Mouse (Mus musculus): Measurements from ENCODE around the gene Cmtm4. TPM values are rescaled to one million over a fixed set of nuclear protein-coding genes. Genes with fewer than 3 reads are reported as not detected.
"Not testable (repeated sequence)": the region's sequence is repeated elsewhere in the genome, so short reads cannot be mapped to it uniquely, and the experiment has no call there.

The Cmtm4 gene
- total and polyA plus RNA-seq, 3 experiments, result 0.05 TPM; not detected in 2

DNA sequence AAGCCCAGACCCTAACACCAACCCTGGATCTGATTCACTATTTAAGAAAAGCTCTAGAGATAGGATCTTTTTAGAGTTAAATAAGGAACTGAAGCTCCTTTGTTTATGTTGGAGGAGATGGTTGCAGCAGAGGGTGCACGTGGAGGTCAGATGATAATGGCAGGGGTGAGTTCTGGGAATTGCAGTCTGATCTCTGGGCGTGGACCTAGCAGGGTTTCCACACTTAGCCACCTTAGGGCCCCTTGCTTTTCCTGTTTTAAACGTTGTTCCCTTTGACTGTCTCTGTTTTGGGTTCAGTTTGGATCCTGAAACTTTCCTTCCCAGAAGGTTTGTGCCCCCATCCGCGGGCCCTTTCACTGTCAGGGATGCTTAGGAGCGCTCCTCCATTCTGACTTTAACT is 87.3 kb downstream of the Cmtm4 start:
- H3K36me3 ChIP-seq (replicated peaks); H3K27me3 ChIP-seq (ENCODE audit: insufficient read depth, low read length); H3K9me3 ChIP-seq (replicated peaks); H3K4me3 ChIP-seq (ENCODE audit: low read depth, low read length); DNase-seq (ENCODE audit: low spot score); ATAC-seq (ENCODE audit: extremely low read depth, insufficient number of reproducible peaks, low FRiP score, poor library complexity, severe bottlenecking); H3K4me1 ChIP-seq (ENCODE audit: insufficient read depth, low read depth, low read length): not testable (repeated sequence)

DNA sequence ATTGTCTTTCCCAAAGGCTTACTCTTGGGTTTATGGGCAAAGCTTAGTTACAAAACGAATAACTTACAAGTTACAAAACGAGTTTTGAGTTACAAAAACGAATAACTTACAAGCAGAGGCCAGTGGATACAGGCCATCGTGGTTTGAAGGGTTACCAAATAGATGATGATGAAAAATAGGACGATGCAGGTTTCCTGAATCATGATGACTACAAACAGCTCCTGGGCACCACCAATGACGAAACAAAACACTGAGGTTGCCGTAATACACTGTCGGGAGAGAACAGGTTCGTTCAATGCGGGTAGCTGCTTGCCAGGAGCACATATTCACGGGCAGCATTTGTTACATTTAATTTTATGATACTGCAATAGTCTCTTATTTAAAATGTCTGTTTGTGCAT is 90.6 kb downstream of the Cmtm4 start:
- Histone ChIP-seq H3K4me3 (ENCODE audit: low read depth, low read length) (no peak overlapping the region), H3K36me3 (replicated peaks) (no peaks in the 10 kb centered on the region), H3K9me3 (replicated peaks) (peaks cover 5% of the 10 kb centered on the region), H3K27me3 (ENCODE audit: insufficient read depth, low read length) (no peaks in the 10 kb centered on the region), H3K4me1 (ENCODE audit: insufficient read depth, low read depth, low read length) (no peaks in the 10 kb centered on the region)
- no peak for ATAC-seq (ENCODE audit: extremely low read depth, insufficient number of reproducible peaks, low FRiP score, poor library complexity, severe bottlenecking)
- no peak for TF ChIP-seq POLR2AphosphoS5 (IDR thresholded peaks at IDR 0.05; ENCODE audit: insufficient replicate concordance, low read depth, low read length)
- no peak for TF ChIP-seq GATA2 (IDR thresholded peaks at IDR 0.05; ENCODE audit: borderline replicate concordance, low read depth, low read length)
- no peak for TF ChIP-seq TAL1 (conservative IDR thresholded peaks at IDR 0.05; ENCODE audit: low read depth, low read length)
- no peak for TF ChIP-seq CTCF (IDR thresholded peaks at IDR 0.05; ENCODE audit: low read depth, low read length)
- DNase-seq (ENCODE audit: low spot score), result no peak

DNA sequence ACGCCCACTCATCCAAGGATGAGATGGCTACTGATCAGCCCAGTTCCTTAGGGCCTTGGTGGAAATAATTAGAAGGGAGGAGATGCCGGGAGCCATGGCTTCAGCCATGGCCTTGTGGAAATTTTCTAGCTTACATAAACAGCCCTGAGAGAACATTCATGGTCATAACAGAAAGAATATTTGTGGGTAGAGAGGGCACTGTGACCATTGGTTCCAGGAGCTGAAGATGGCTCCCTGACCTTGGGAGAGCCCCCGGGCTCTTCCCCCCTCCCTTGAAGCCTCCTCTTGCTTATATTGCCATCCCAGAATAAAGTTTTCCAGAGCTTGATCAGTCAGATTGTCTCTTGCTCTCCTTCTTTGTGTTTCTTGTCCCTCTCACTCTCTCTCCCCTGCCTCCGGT is 93.1 kb downstream of the Cmtm4 start:
- H3K4me1 ChIP-seq (ENCODE audit: insufficient read depth, low read depth, low read length), result not testable (repeated sequence)

DNA sequence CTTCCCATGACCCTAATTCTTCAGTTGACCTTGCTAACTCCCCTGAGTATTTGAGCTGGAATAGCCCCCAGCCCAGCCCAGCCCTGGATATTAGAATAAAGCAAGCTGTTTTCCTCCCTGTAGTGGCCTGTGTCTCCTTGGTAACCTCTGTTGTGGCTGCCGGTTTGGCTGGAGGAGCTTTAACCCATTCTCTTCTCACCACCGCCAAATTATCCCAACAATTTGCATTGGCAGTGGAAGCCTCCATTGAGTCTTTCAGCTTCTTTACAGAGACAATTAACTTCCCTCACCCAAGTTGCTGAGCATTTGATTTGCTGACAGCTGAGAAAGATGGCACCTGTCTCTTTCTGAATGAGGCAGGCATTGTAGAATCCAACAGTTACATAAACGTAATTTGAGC is 94.0 kb downstream of the Cmtm4 start:
- DNase-seq (ENCODE audit: low spot score); H3K4me3 ChIP-seq (ENCODE audit: low read depth, low read length); ATAC-seq (ENCODE audit: extremely low read depth, insufficient number of reproducible peaks, low FRiP score, poor library complexity, severe bottlenecking); H3K4me1 ChIP-seq (ENCODE audit: insufficient read depth, low read depth, low read length); H3K9me3 ChIP-seq (replicated peaks); H3K36me3 ChIP-seq (replicated peaks); H3K27me3 ChIP-seq (ENCODE audit: insufficient read depth, low read length): not testable (repeated sequence)

More for the DNA sequence above, 93.1 kb downstream of the Cmtm4 start:
- not testable (repeated sequence) for H3K4me3 ChIP-seq (ENCODE audit: low read depth, low read length); H3K9me3 ChIP-seq (replicated peaks); H3K27me3 ChIP-seq (ENCODE audit: insufficient read depth, low read length); H3K36me3 ChIP-seq (replicated peaks); DNase-seq (ENCODE audit: low spot score); ATAC-seq (ENCODE audit: extremely low read depth, insufficient number of reproducible peaks, low FRiP score, poor library complexity, severe bottlenecking)

Other genes with a start within 250 kb of the Cmtm4 start
- not detected in 2 replicates for gene Bean1, start 225.4 kb downstream of the Cmtm4 start, total RNA-seq (2014; fragmentation: Nextera tagmentation)
- not detected in 2 replicates for gene Bean1, start 225.4 kb downstream of the Cmtm4 start, total RNA-seq (2017)
- gene Bean1, start 225.4 kb downstream of the Cmtm4 start, polyA plus RNA-seq (2012), result not detected in 2 replicates
- gene Tk2, start 147.2 kb downstream of the Cmtm4 start, total RNA-seq (2014; fragmentation: Nextera tagmentation), result 47.8 and 63.3 TPM in 2 replicates
- gene Tk2, start 147.2 kb downstream of the Cmtm4 start, total RNA-seq (2017), result 47.0 and 50.4 TPM in 2 replicates
- 46.8 and 47.1 TPM in 2 replicates for gene Tk2, start 147.2 kb downstream of the Cmtm4 start, polyA plus RNA-seq (2012)
- 27.3 and 54.0 TPM in 2 replicates for gene Cklf, start 144.9 kb downstream of the Cmtm4 start, total RNA-seq (2014; fragmentation: Nextera tagmentation)
- 67.7 and 79.1 TPM in 2 replicates for gene Cklf, start 144.9 kb downstream of the Cmtm4 start, total RNA-seq (2017)
- 2.6 and 5.2 TPM in 2 replicates for gene Cklf, start 144.9 kb downstream of the Cmtm4 start, polyA plus RNA-seq (2012)
- 1.7 TPM in 1 of 2 replicates, not detected in the other for gene Cmtm2a, start 102.6 kb downstream of the Cmtm4 start, total RNA-seq (2014; fragmentation: Nextera tagmentation)
- not detected in 2 replicates for gene Cmtm2a, start 102.6 kb downstream of the Cmtm4 start, total RNA-seq (2017)
- not detected in 2 replicates for gene Cmtm2a, start 102.6 kb downstream of the Cmtm4 start, polyA plus RNA-seq (2012)
- not detected in 2 replicates for gene Gm45711, start 85.7 kb downstream of the Cmtm4 start, total RNA-seq (2014; fragmentation: Nextera tagmentation)
- gene Gm45711, start 85.7 kb downstream of the Cmtm4 start, total RNA-seq (2017), result not detected in 2 replicates
- not detected in 2 replicates for gene Gm45711, start 85.7 kb downstream of the Cmtm4 start, polyA plus RNA-seq (2012)
- gene Cmtm1, start 85.7 kb downstream of the Cmtm4 start, total RNA-seq (2014; fragmentation: Nextera tagmentation), result not detected in 2 replicates
- gene Cmtm1, start 85.7 kb downstream of the Cmtm4 start, total RNA-seq (2017), result 0.06 and 0.33 TPM in 2 replicates
- not detected in 2 replicates for gene Cmtm1, start 85.7 kb downstream of the Cmtm4 start, polyA plus RNA-seq (2012)
- not detected in 2 replicates for gene Gm11020, start 74.2 kb downstream of the Cmtm4 start, total RNA-seq (2014; fragmentation: Nextera tagmentation)
- not detected in 2 replicates for gene Gm11020, start 74.2 kb downstream of the Cmtm4 start, total RNA-seq (2017)
- not detected in 2 replicates for gene Gm11020, start 74.2 kb downstream of the Cmtm4 start, polyA plus RNA-seq (2012)
- not detected in 2 replicates for gene Cmtm2b, start 73.6 kb downstream of the Cmtm4 start, total RNA-seq (2014; fragmentation: Nextera tagmentation)
- not detected in 2 replicates for gene Cmtm2b, start 73.6 kb downstream of the Cmtm4 start, total RNA-seq (2017)
- not detected in 2 replicates for gene Cmtm2b, start 73.6 kb downstream of the Cmtm4 start, polyA plus RNA-seq (2012)
- not detected in 2 replicates for gene Cmtm3, start 56.4 kb downstream of the Cmtm4 start, total RNA-seq (2014; fragmentation: Nextera tagmentation)
- 0.58 and 1.3 TPM in 2 replicates for gene Cmtm3, start 56.4 kb downstream of the Cmtm4 start, total RNA-seq (2017)
- gene Cmtm3, start 56.4 kb downstream of the Cmtm4 start, polyA plus RNA-seq (2012), result 0.36 and 0.90 TPM in 2 replicates
- 28.9 and 32.1 TPM in 2 replicates for gene Dync1li2, start 47.2 kb upstream of the Cmtm4 start, total RNA-seq (2014; fragmentation: Nextera tagmentation)
- gene Dync1li2, start 47.2 kb upstream of the Cmtm4 start, total RNA-seq (2017), result 43.6 and 52.5 TPM in 2 replicates
- 13.9 and 14.8 TPM in 2 replicates for gene Dync1li2, start 47.2 kb upstream of the Cmtm4 start, polyA plus RNA-seq (2012)
- gene Terb1, start 114.1 kb upstream of the Cmtm4 start, total RNA-seq (2014; fragmentation: Nextera tagmentation), result not detected in 2 replicates
- not detected in 2 replicates for gene Terb1, start 114.1 kb upstream of the Cmtm4 start, total RNA-seq (2017)
- not detected in 2 replicates for gene Terb1, start 114.1 kb upstream of the Cmtm4 start, polyA plus RNA-seq (2012)
- gene Nae1, start 138.8 kb upstream of the Cmtm4 start, total RNA-seq (2014; fragmentation: Nextera tagmentation), result 63.1 and 90.0 TPM in 2 replicates
- 105 and 120 TPM in 2 replicates for gene Nae1, start 138.8 kb upstream of the Cmtm4 start, total RNA-seq (2017)
- 4.7 and 6.4 TPM in 2 replicates for gene Nae1, start 138.8 kb upstream of the Cmtm4 start, polyA plus RNA-seq (2012)
- gene Car7, start 138.9 kb upstream of the Cmtm4 start, total RNA-seq (2014; fragmentation: Nextera tagmentation), result 3.4 and 3.8 TPM in 2 replicates
- 0.76 and 0.99 TPM in 2 replicates for gene Car7, start 138.9 kb upstream of the Cmtm4 start, total RNA-seq (2017)
- 0.29 and 0.43 TPM in 2 replicates for gene Car7, start 138.9 kb upstream of the Cmtm4 start, polyA plus RNA-seq (2012)
- gene Pdp2, start 195.6 kb upstream of the Cmtm4 start, total RNA-seq (2014; fragmentation: Nextera tagmentation), result 14.2 and 17.7 TPM in 2 replicates
- 20.4 and 22.8 TPM in 2 replicates for gene Pdp2, start 195.6 kb upstream of the Cmtm4 start, total RNA-seq (2017)
- gene Pdp2, start 195.6 kb upstream of the Cmtm4 start, polyA plus RNA-seq (2012), result 3.1 and 4.4 TPM in 2 replicates
- not detected in 2 replicates for gene Cdh16, start 228.6 kb upstream of the Cmtm4 start, total RNA-seq (2014; fragmentation: Nextera tagmentation)
- gene Cdh16, start 228.6 kb upstream of the Cmtm4 start, total RNA-seq (2017), result 0.17 and 0.22 TPM in 2 replicates
- gene Cdh16, start 228.6 kb upstream of the Cmtm4 start, polyA plus RNA-seq (2012), result not detected in 2 replicates
- gene Rrad, start 235.5 kb upstream of the Cmtm4 start, total RNA-seq (2014; fragmentation: Nextera tagmentation), result 4.4 and 6.8 TPM in 2 replicates
- gene Rrad, start 235.5 kb upstream of the Cmtm4 start, total RNA-seq (2017), result 4.9 and 5.3 TPM in 2 replicates
- 7.2 and 7.9 TPM in 2 replicates for gene Rrad, start 235.5 kb upstream of the Cmtm4 start, polyA plus RNA-seq (2012)
- gene Ciao2b, start 246.2 kb upstream of the Cmtm4 start, total RNA-seq (2014; fragmentation: Nextera tagmentation), result 20.3 and 20.9 TPM in 2 replicates
- gene Ciao2b, start 246.2 kb upstream of the Cmtm4 start, total RNA-seq (2017), result 44.4 and 54.3 TPM in 2 replicates
- 75.3 and 78.3 TPM in 2 replicates for gene Ciao2b, start 246.2 kb upstream of the Cmtm4 start, polyA plus RNA-seq (2012)

Measured in G1E (cell line).